Mouse (Mus musculus): ENCODE data around the gene Olfr129.

DNA sequence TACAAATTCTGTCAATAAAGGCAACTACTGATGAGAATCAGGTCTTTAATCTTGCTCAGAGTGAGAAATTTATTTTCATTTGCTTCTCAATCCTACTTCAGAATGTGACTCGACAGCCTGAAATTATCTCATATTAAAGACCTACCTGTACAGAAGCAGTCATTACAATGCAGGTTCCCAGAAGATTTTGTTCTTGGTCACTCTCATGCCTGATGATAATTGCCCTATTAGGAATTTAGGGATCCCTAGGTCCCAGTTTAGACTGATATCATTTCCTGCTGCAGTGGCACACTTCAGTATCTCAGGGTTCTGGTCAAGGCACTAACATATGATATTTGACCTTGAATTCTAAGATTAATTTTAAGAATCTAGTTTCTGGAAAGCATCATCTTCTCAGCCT lies 3.7 kb upstream of the Olfr129 start, which contains the start of gene Olfr130:
- TF ChIP-seq POLR2A (IDR thresholded peaks at IDR 0.05; ENCODE audit: insufficient read depth, low read depth, low read length) (no peak), CTCF (IDR thresholded peaks at IDR 0.05; ENCODE audit: insufficient read depth, low read depth, low read length) (no peak)
